Mouse (Mus musculus) kidney, adult 2 months (tissue): ENCODE measurements around the gene Fam204a.

Source experiments
- CTCF ChIP-seq: fragments of 200-500 bp; conservative IDR thresholded peaks from 2 replicates; pipeline ENCODE4 v1.5.1; 2011; ENCODE audit warnings: low read depth, mild to moderate bottlenecking, control low read depth, low read length, moderate library complexity, mixed read lengths; ENCODE audit not compliant: insufficient read depth, insufficient read length
- POLR2A ChIP-seq: fragments of 200-500 bp; IDR thresholded peaks from one replicate; pipeline ENCODE4 v1.6.1; 2011; ENCODE audit warnings: low read depth, low read length, control low read depth

DNA sequence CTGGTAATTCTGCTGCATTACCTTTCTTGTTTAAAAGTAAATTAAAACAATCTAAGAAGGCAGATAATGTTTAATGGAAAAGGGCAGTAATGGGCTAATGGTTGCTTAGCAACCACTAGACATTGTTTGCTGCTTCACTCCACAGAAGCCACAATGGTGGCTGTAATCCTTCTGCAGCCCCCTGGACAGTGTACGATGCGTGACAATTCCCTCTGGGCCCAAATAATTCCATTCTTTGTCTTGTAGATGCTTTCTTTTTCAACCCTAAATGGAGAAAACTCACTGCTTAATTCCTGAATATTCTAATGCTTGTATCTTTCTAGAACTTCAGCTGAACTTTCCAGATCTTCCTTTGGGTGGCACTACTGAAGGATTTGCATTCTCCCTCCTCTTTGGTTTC lies 37.3 kb downstream of the Fam204a start:
- TF ChIP-seq CTCF (no peak), POLR2A (no peak)
